Mouse (Mus musculus) forebrain, embryonic 10.5 days (tissue): ENCODE measurements around the gene Zfp986. TPM values are rescaled to one million over a fixed set of nuclear protein-coding genes. Genes with fewer than 3 reads are reported as not detected.

Experiments used
- polyA plus RNA-seq: library from polyadenylated mRNA; unstranded; fragments of >200 nt; fragmentation: Nextera tagmentation; extraction: Ambion mirVana; gene quantifications from 2 replicates; pipeline ENCODE4 v1.2.1, GENCODE M21; 2016

The Zfp986 gene
- polyA plus RNA-seq, 1 experiment from 2014 or later, result not detected

Other genes with a start within 250 kb of the Zfp986 start
- not detected in 2 replicates for gene Zfp980, start 198.1 kb upstream of the Zfp986 start, polyA plus RNA-seq
- gene Zfp987, start 228.5 kb downstream of the Zfp986 start, polyA plus RNA-seq, result not detected in 2 replicates